Mouse (Mus musculus): ENCODE measurements at regions not wholly inside any gene's neighbourhood (a gene's known extent, or its start where the extent isn't known, plus 50 kb on each side); places are given as distances from the start of the nearest gene placed in this dataset.

DNA sequence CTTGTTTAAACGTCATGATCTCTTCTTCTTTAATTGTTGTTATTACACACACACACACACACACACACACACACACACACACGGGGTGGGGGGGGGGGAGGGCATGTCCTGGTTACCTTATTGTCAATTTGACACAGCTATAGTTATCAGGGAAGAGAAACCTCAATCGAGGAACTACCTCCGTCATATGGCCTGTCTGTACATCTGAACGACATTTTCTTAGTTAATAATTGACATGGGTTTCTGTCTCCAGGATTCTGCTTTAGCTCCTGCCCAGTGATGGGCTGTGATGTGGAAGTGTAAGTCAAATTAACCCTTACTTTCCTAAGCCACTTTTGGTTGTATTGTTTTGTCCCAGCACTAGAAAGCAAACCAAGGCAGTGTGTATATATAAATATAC, 220.0 kb upstream of the Dkk2 start:
- TF ChIP-seq CTCF (conservative IDR thresholded peaks at IDR 0.05; ENCODE audit: insufficient read depth, insufficient read length, low read depth, low read length): no peak
- TF ChIP-seq POLR2A (IDR thresholded peaks at IDR 0.05; ENCODE audit: low read depth, low read length): no peak

Measured in kidney, adult 2 months (tissue).